Mouse (Mus musculus): ENCODE measurements at regions not wholly inside any gene's neighbourhood (a gene's known extent, or its start where the extent isn't known, plus 50 kb on each side); places are given as distances from the start of the nearest gene placed in this dataset.

- no peaks in the 10 kb centered on the region for H3K79me2 ChIP-seq (ENCODE audit: control insufficient read depth, insufficient read depth)
- H3K27me3 ChIP-seq (ENCODE audit: control insufficient read depth, insufficient read depth, insufficient read length): no peaks in the 10 kb centered on the region
- H3K36me3 ChIP-seq (ENCODE audit: control insufficient read depth, insufficient read depth): no peaks in the 10 kb centered on the region
- TF ChIP-seq USF1 (IDR thresholded peaks at IDR 0.05; ENCODE audit: low read depth) (no peak), CTCF (IDR thresholded peaks at IDR 0.05; ENCODE audit: control insufficient read depth, insufficient read depth, insufficient read length) (no peak), MYOD1 (IDR thresholded peaks at IDR 0.05; ENCODE audit: control insufficient read depth, insufficient read length, low read depth) (no peak), CEBPB (IDR thresholded peaks at IDR 0.05; ENCODE audit: low read depth) (peak; percentile 91), MAX (IDR thresholded peaks at IDR 0.05) (no peak), MYOG (IDR thresholded peaks at IDR 0.05; ENCODE audit: control insufficient read depth, extremely low read depth, insufficient read length) (no peak), FOSL1 (IDR thresholded peaks at IDR 0.05; ENCODE audit: insufficient read depth, low read length, poor library complexity, severe bottlenecking) (no peak)
- H3K79me3 ChIP-seq (ENCODE audit: low read depth): no peaks in the 10 kb centered on the region
- H3ac ChIP-seq (ENCODE audit: control insufficient read depth, insufficient read length, low read depth): no peak overlapping the region
- no peak overlapping the region for H3K4me3 ChIP-seq (ENCODE audit: insufficient read depth, poor library complexity, severe bottlenecking)
Observed at GRCm38 (mm10) chr12:98106789-98107684, 152.2 kb downstream of the Galc start.

DNA sequence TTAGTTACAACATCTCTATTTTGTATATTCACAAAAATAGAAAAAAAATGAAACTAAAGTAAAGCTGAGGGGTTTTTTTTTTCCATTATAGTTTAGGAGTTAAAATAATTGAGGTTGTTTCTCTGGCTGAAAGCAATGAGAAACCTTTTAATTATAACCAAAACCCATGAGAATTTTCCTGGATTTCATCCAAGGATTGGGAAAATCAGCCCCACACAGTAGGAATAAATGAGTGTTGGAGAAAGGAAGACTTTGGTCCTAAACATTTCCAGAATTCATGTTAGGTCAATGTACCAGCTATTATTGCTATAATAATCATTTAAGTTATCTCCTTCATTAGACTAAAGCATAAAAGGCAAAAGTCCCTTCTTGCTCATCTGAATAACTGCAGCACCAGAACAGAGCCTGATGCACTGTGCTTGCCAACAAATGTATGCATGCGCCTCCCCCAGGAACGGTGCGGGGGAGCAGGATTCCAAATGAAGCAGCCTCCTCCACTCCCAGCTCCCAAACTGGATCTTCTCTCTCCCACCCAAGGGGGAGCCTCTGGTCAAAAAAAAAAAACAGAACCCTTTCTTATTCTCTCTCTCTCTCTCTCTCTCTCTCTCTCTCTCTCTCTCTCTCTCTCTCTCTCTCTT, 153.0 kb downstream of the Galc start:
- H3K27me3 ChIP-seq (ENCODE audit: control insufficient read depth, insufficient read depth, insufficient read length): no peaks in the 10 kb centered on the region
- H3K36me3 ChIP-seq (ENCODE audit: control insufficient read depth, insufficient read depth): no peaks in the 10 kb centered on the region
- H3K79me2 ChIP-seq (ENCODE audit: control insufficient read depth, insufficient read depth): no peaks in the 10 kb centered on the region
- no peak overlapping the region for H3ac ChIP-seq (ENCODE audit: control insufficient read depth, insufficient read length, low read depth)
- H3K4me3 ChIP-seq (ENCODE audit: insufficient read depth, poor library complexity, severe bottlenecking): no peak overlapping the region
- H3K79me3 ChIP-seq (ENCODE audit: low read depth): no peaks in the 10 kb centered on the region
- TF ChIP-seq MYOG (IDR thresholded peaks at IDR 0.05; ENCODE audit: control insufficient read depth, extremely low read depth, insufficient read length) (no peak), CTCF (IDR thresholded peaks at IDR 0.05; ENCODE audit: control insufficient read depth, insufficient read depth, insufficient read length) (no peak), FOSL1 (IDR thresholded peaks at IDR 0.05; ENCODE audit: insufficient read depth, low read length, poor library complexity, severe bottlenecking) (no peak), CEBPB (IDR thresholded peaks at IDR 0.05; ENCODE audit: low read depth) (no peak), MAX (IDR thresholded peaks at IDR 0.05) (no peak), USF1 (IDR thresholded peaks at IDR 0.05; ENCODE audit: low read depth) (no peak), MYOD1 (IDR thresholded peaks at IDR 0.05; ENCODE audit: control insufficient read depth, insufficient read length, low read depth) (no peak)

- TF ChIP-seq CTCF (IDR thresholded peaks at IDR 0.05; ENCODE audit: control insufficient read depth, insufficient read depth, insufficient read length) (no peak), MYOG (IDR thresholded peaks at IDR 0.05; ENCODE audit: control insufficient read depth, extremely low read depth, insufficient read length) (no peak), USF1 (IDR thresholded peaks at IDR 0.05; ENCODE audit: low read depth) (no peak), FOSL1 (IDR thresholded peaks at IDR 0.05; ENCODE audit: insufficient read depth, low read length, poor library complexity, severe bottlenecking) (no peak), CEBPB (IDR thresholded peaks at IDR 0.05; ENCODE audit: low read depth) (no peak), MYOD1 (IDR thresholded peaks at IDR 0.05; ENCODE audit: control insufficient read depth, insufficient read length, low read depth) (no peak), MAX (IDR thresholded peaks at IDR 0.05) (no peak)
- no peaks in the 10 kb centered on the region for H3K27me3 ChIP-seq (ENCODE audit: control insufficient read depth, insufficient read depth, insufficient read length)
- no peak overlapping the region for H3K4me3 ChIP-seq (ENCODE audit: insufficient read depth, poor library complexity, severe bottlenecking)
- no peaks in the 10 kb centered on the region for H3K79me3 ChIP-seq (ENCODE audit: low read depth)
- no peaks in the 10 kb centered on the region for H3K36me3 ChIP-seq (ENCODE audit: control insufficient read depth, insufficient read depth)
- H3K79me2 ChIP-seq (ENCODE audit: control insufficient read depth, insufficient read depth): no peaks in the 10 kb centered on the region
- no peak overlapping the region for H3ac ChIP-seq (ENCODE audit: control insufficient read depth, insufficient read length, low read depth)
Observed at GRCm38 (mm10) chr12:98105749-98106148, 153.5 kb downstream of the Galc start.

DNA sequence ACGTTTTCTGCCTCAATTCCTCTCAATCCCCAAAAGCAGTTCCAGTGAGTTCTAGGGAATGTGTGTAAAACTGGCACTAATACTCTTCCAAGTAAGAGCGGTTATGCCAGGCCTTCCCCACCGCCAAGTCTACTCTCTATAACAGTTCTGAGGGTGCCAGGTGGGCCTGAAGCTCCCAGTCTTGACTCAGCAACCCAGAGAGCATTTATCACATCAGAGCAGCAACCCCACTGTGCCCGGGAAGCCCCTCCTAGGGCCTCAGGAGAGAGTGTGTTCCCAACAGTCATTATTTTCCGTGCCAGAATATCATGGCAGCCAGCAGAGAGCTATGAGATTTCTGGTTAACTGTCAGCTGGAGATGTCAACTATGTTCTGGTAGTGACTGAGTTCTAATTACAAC, 169.1 kb downstream of the Galc start:
- Histone ChIP-seq H3K79me2 (ENCODE audit: control insufficient read depth, insufficient read depth) (no peaks in the 10 kb centered on the region), H3K79me3 (ENCODE audit: low read depth) (no peaks in the 10 kb centered on the region)
- TF ChIP-seq USF1 (IDR thresholded peaks at IDR 0.05; ENCODE audit: low read depth) (no peak), MYOD1 (IDR thresholded peaks at IDR 0.05; ENCODE audit: control insufficient read depth, insufficient read length, low read depth) (no peak), FOSL1 (IDR thresholded peaks at IDR 0.05; ENCODE audit: insufficient read depth, low read length, poor library complexity, severe bottlenecking) (no peak), MAX (IDR thresholded peaks at IDR 0.05) (no peak), MYOG (IDR thresholded peaks at IDR 0.05; ENCODE audit: control insufficient read depth, extremely low read depth, insufficient read length) (no peak), CTCF (IDR thresholded peaks at IDR 0.05; ENCODE audit: control insufficient read depth, insufficient read depth, insufficient read length) (no peak), CEBPB (IDR thresholded peaks at IDR 0.05; ENCODE audit: low read depth) (no peak)

GRCm38 (mm10) chr12:98078351-98078750, 180.9 kb downstream of the Galc start:
- TF ChIP-seq FOSL1 (IDR thresholded peaks at IDR 0.05; ENCODE audit: insufficient read depth, low read length, poor library complexity, severe bottlenecking) (no peak), MAX (IDR thresholded peaks at IDR 0.05) (no peak), MYOG (IDR thresholded peaks at IDR 0.05; ENCODE audit: control insufficient read depth, extremely low read depth, insufficient read length) (no peak), CTCF (IDR thresholded peaks at IDR 0.05; ENCODE audit: control insufficient read depth, insufficient read depth, insufficient read length) (no peak), MYOD1 (IDR thresholded peaks at IDR 0.05; ENCODE audit: control insufficient read depth, insufficient read length, low read depth) (no peak), USF1 (IDR thresholded peaks at IDR 0.05; ENCODE audit: low read depth) (no peak), CEBPB (IDR thresholded peaks at IDR 0.05; ENCODE audit: low read depth) (no peak)
- H3K79me3 ChIP-seq (ENCODE audit: low read depth): no peaks in the 10 kb centered on the region
- no peak overlapping the region for H3ac ChIP-seq (ENCODE audit: control insufficient read depth, insufficient read length, low read depth)
- H3K27me3 ChIP-seq (ENCODE audit: control insufficient read depth, insufficient read depth, insufficient read length): no peaks in the 10 kb centered on the region
- H3K36me3 ChIP-seq (ENCODE audit: control insufficient read depth, insufficient read depth): no peaks in the 10 kb centered on the region
- no peaks in the 10 kb centered on the region for H3K79me2 ChIP-seq (ENCODE audit: control insufficient read depth, insufficient read depth)
- no peak overlapping the region for H3K4me3 ChIP-seq (ENCODE audit: insufficient read depth, poor library complexity, severe bottlenecking)

More for the DNA sequence above, 169.1 kb downstream of the Galc start:
- Histone ChIP-seq H3K27me3 (ENCODE audit: control insufficient read depth, insufficient read depth, insufficient read length) (no peaks in the 10 kb centered on the region), H3K36me3 (ENCODE audit: control insufficient read depth, insufficient read depth) (no peaks in the 10 kb centered on the region), H3ac (ENCODE audit: control insufficient read depth, insufficient read length, low read depth) (no peak overlapping the region), H3K4me3 (ENCODE audit: insufficient read depth, poor library complexity, severe bottlenecking) (no peak overlapping the region)
